Mouse (Mus musculus) lung, postnatal 10 days (tissue): ENCODE results near the gene Exoc4.

Experiments
- DNase-seq: peaks from one replicate; pipeline ENCODE4 v3.0.0; 2021

The Exoc4 gene

GRCm38 (mm10) chr6:33872192-33872591 lies 623.3 kb downstream of the Exoc4 start:
- no peak for DNase-seq

- DNase-seq = no peak
These were observed 624.1 kb downstream of the Exoc4 start for GRCm38 (mm10) chr6:33873000-33873399.

- no peak for DNase-seq
These were observed 625.6 kb downstream of the Exoc4 start for GRCm38 (mm10) chr6:33874291-33875014.

GRCm38 (mm10) chr6:33884141-33884683 lies 635.3 kb downstream of the Exoc4 start:
- no peak for DNase-seq

- no peak for DNase-seq
These were observed 638.1 kb downstream of the Exoc4 start for GRCm38 (mm10) chr6:33886941-33887340.

GRCm38 (mm10) chr6:33890926-33891325 lies 642.0 kb downstream of the Exoc4 start:
- no peak for DNase-seq

- DNase-seq = peak; percentile 10
These were observed 643.3 kb downstream of the Exoc4 start for GRCm38 (mm10) chr6:33892142-33892541.

- no peak for DNase-seq
These were observed 651.1 kb downstream of the Exoc4 start for GRCm38 (mm10) chr6:33899973-33900372.

- no peak for DNase-seq
These were observed 651.7 kb downstream of the Exoc4 start for GRCm38 (mm10) chr6:33900615-33901014.

GRCm38 (mm10) chr6:33905099-33905498 lies 656.2 kb downstream of the Exoc4 start:
- no peak for DNase-seq

- DNase-seq = no peak
These were observed 661.8 kb downstream of the Exoc4 start for GRCm38 (mm10) chr6:33910671-33911070.

GRCm38 (mm10) chr6:33913072-33913471 lies 664.2 kb downstream of the Exoc4 start:
- DNase-seq = no peak

- no peak for DNase-seq
These were observed 664.6 kb downstream of the Exoc4 start for GRCm38 (mm10) chr6:33913486-33913885.

- DNase-seq = no peak
These were observed 665.1 kb downstream of the Exoc4 start for GRCm38 (mm10) chr6:33913964-33914363.

- no peak for DNase-seq
These were observed 674.7 kb downstream of the Exoc4 start for GRCm38 (mm10) chr6:33923571-33923970.

GRCm38 (mm10) chr6:33924888-33925287 lies 676.0 kb downstream of the Exoc4 start:
- no peak for DNase-seq

- DNase-seq = peak; percentile 84
These were observed 680.6 kb downstream of the Exoc4 start for GRCm38 (mm10) chr6:33929342-33930086.

- DNase-seq = no peak
These were observed 681.4 kb downstream of the Exoc4 start for GRCm38 (mm10) chr6:33930087-33930945.

- no peak for DNase-seq
These were observed 689.0 kb downstream of the Exoc4 start for GRCm38 (mm10) chr6:33937906-33938305.

GRCm38 (mm10) chr6:33939169-33939568 lies 690.3 kb downstream of the Exoc4 start:
- DNase-seq = no peak

GRCm38 (mm10) chr6:33946911-33947489 lies 698.1 kb downstream of the Exoc4 start:
- DNase-seq = peak; percentile 5

GRCm38 (mm10) chr6:33950113-33950512 lies 701.2 kb downstream of the Exoc4 start:
- no peak for DNase-seq

GRCm38 (mm10) chr6:33955469-33955868 lies 706.6 kb downstream of the Exoc4 start:
- no peak for DNase-seq
